Mouse (Mus musculus): ENCODE data around the gene Sipa1l2. TPM values are rescaled to one million over a fixed set of nuclear protein-coding genes. Genes with fewer than 3 reads are reported as not detected.
A peak's percentile ranks its signal among the peaks of the same experiment; 100 is the strongest.
"Not testable (repeated sequence)": the region's sequence is repeated elsewhere in the genome, so short reads cannot be mapped to it uniquely, and the experiment has no call there.

The Sipa1l2 gene
- polyA plus RNA-seq, 1 experiment from 2014 or later = 4.7 TPM

DNA sequence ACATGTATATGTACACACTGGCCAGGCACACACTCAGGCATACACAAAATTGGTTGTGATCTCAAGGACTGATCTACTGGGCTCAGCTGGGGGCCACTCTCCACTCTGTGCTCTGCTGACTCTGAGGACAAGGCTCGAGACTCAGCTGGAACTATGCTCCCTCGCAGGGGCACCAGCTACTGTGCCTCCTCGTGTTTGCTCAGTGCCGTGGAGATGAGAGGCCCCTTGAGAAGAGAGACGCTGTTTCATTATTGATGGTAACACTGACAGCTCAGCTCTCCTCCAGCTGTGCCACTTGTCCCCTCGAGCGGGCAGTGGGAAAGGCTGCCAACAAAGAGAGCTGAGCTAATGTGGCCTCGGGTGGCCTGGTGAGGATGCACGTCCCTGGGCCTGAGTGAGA lies 161.9 kb downstream of the Sipa1l2 start:
- 53% methylated on average over 9 of the region's 9 CpGs for WGBS
- H3K36me3 ChIP-seq (ENCODE audit: control insufficient read depth, insufficient read depth, low read length) = no peaks in the 10 kb centered on the region
- no peak overlapping the region for H3K9ac ChIP-seq (ENCODE audit: low read depth, low read length)
- H3K9me3 ChIP-seq (ENCODE audit: control insufficient read depth, low read length) = no peaks in the 10 kb centered on the region
- H3K4me3 ChIP-seq (ENCODE audit: low read depth, low read length) = no peak overlapping the region
- no peaks in the 10 kb centered on the region for H3K27me3 ChIP-seq (replicated peaks; ENCODE audit: control insufficient read depth, insufficient read depth, low read length)
- H3K27ac ChIP-seq (ENCODE audit: low read depth, low read length) = no peak overlapping the region
- DNase-seq (ENCODE audit: low spot score) (no peak), ATAC-seq (replicated peaks; ENCODE audit: low FRiP score) (no peak)
- no peaks in the 10 kb centered on the region; the same call in 1 of the 2 replicates for H3K4me1 ChIP-seq (replicated peaks; ENCODE audit: control insufficient read depth, insufficient read depth, low read length)
- no peak overlapping the region for H3K4me2 ChIP-seq

DNA sequence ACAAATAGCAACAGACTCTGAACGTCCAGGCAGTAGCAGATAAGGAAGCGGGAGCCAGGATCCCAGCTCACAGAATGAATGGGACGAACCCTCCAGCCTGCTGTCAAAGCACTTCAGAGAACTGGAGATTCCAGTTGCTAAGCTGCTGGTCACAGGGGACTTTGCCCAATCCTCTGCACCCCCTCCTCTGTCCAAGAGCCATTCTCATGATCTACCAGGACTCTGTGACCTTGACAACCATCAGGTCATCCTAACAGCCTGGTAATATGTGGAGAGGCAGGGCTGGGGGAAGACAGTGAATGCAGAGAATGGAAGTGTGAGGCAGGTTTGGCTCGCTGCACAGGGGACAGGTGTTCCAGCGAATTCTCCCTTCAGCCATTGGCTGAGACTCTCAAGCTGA lies 163.2 kb downstream of the Sipa1l2 start:
- Histone ChIP-seq H3K9ac (ENCODE audit: low read depth, low read length) (no peak overlapping the region), H3K27ac (ENCODE audit: low read depth, low read length) (no peak overlapping the region), H3K4me1 (replicated peaks; ENCODE audit: control insufficient read depth, insufficient read depth, low read length) (no peaks in the 10 kb centered on the region; the same call in 1 of the 2 replicates), H3K9me3 (ENCODE audit: control insufficient read depth, low read length) (no peaks in the 10 kb centered on the region), H3K4me3 (ENCODE audit: low read depth, low read length) (no peak overlapping the region), H3K36me3 (ENCODE audit: control insufficient read depth, insufficient read depth, low read length) (no peaks in the 10 kb centered on the region), H3K27me3 (replicated peaks; ENCODE audit: control insufficient read depth, insufficient read depth, low read length) (no peaks in the 10 kb centered on the region), H3K4me2 (no peak overlapping the region)
- ATAC-seq (replicated peaks; ENCODE audit: low FRiP score) (no peak), DNase-seq (ENCODE audit: low spot score) (no peak)
- 51% methylated on average over 5 of the region's 5 CpGs for WGBS

DNA sequence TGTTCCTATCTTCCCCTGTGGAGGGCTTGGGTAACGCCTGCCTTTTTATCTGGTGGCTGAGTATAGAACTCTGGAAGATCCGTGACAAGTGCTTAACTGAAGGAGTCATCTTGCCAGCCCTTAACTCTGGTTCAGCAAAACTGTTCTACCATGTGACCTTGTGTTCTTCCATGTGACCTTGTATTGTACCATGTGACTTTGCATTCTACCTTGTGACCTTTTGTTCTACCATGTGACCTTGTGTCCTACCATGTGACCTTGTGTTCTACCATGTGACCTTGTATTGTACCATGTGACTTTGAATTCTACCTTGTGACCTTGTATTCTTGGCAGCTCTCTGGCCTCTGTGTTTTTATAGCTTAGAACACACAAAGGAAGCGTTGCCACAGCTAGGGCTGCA lies 168.3 kb downstream of the Sipa1l2 start:
- H3K27me3 ChIP-seq (replicated peaks; ENCODE audit: control insufficient read depth, insufficient read depth, low read length) = no peaks in the 10 kb centered on the region
- H3K36me3 ChIP-seq (ENCODE audit: control insufficient read depth, insufficient read depth, low read length) = no peaks in the 10 kb centered on the region
- no peak for DNase-seq (ENCODE audit: low spot score)
- WGBS = 80% methylated on average over 3 of the region's 3 CpGs
- no peak overlapping the region for H3K27ac ChIP-seq (ENCODE audit: low read depth, low read length)
- no peak for ATAC-seq (replicated peaks; ENCODE audit: low FRiP score)
- no peak overlapping the region for H3K9ac ChIP-seq (ENCODE audit: low read depth, low read length)
- H3K4me1 ChIP-seq (replicated peaks; ENCODE audit: control insufficient read depth, insufficient read depth, low read length) = no peaks in the 10 kb centered on the region
- H3K9me3 ChIP-seq (ENCODE audit: control insufficient read depth, low read length) = no peaks in the 10 kb centered on the region
- H3K4me3 ChIP-seq (ENCODE audit: low read depth, low read length) = no peak overlapping the region
- no peak overlapping the region for H3K4me2 ChIP-seq

DNA sequence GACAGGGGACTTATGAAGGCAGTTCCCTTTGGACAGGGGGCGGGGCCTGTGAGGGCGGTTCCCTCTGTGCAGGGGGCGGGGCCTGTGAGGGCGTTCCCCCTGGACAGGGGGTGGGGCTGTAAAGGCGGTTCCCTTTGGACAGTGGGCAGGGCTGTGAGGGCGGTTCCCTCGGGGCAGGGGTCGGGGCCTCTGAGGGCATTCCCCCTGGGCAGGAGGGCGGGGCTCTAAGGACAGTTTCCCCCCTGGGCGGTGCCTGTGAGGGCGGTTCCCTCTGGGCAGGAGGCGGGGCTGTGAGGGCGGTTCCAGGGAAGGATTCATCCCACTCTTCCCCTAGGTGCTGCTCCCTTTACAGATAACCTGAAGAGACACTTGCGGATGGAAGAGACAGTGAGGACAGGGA lies 171.6 kb downstream of the Sipa1l2 start:
- WGBS = 36% methylated on average over 13 of the region's 14 CpGs
- H3K27me3 ChIP-seq (replicated peaks; ENCODE audit: control insufficient read depth, insufficient read depth, low read length) = no peaks in the 10 kb centered on the region
- DNase-seq (ENCODE audit: low spot score) (no peak), ATAC-seq (replicated peaks; ENCODE audit: low FRiP score) (peak; percentile 47)
- H3K36me3 ChIP-seq (ENCODE audit: control insufficient read depth, insufficient read depth, low read length) = no peaks in the 10 kb centered on the region
- H3K4me1 ChIP-seq (replicated peaks; ENCODE audit: control insufficient read depth, insufficient read depth, low read length) = no peaks in the 10 kb centered on the region
- no peaks in the 10 kb centered on the region for H3K9me3 ChIP-seq (ENCODE audit: control insufficient read depth, low read length)
- no peak overlapping the region for H3K4me2 ChIP-seq
- H3K27ac ChIP-seq (ENCODE audit: low read depth, low read length) = no peak overlapping the region
- H3K9ac ChIP-seq (ENCODE audit: low read depth, low read length) = no peak overlapping the region
- H3K4me3 ChIP-seq (ENCODE audit: low read depth, low read length) = no peak overlapping the region

DNA sequence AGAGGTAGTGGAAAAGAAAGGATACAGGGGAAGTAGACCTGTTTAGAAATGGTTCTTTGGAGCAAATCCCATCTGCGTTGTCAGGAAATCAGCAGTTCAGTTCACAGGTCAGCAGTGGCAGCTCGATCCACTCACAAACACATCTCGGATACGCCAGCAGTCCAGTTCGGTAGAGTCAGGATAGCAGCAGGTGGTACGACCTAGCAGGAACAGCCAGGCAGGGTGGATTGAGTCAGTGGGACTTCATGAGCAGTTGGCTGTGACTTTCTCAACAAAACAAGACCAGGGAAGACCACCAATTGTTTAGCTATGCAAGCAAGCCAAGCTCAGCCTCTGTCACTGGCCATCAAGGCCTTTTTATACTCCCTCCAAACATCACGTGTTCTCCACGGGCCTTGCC lies 173.9 kb downstream of the Sipa1l2 start:
- H3K9me3 ChIP-seq (ENCODE audit: control insufficient read depth, low read length); H3K9ac ChIP-seq (ENCODE audit: low read depth, low read length); H3K27me3 ChIP-seq (replicated peaks; ENCODE audit: control insufficient read depth, insufficient read depth, low read length); H3K27ac ChIP-seq (ENCODE audit: low read depth, low read length); H3K4me2 ChIP-seq; H3K36me3 ChIP-seq (ENCODE audit: control insufficient read depth, insufficient read depth, low read length); H3K4me3 ChIP-seq (ENCODE audit: low read depth, low read length); ATAC-seq (replicated peaks; ENCODE audit: low FRiP score); H3K4me1 ChIP-seq (replicated peaks; ENCODE audit: control insufficient read depth, insufficient read depth, low read length); DNase-seq (ENCODE audit: low spot score): not testable (repeated sequence)
- WGBS = 80% methylated on average over 8 of the region's 8 CpGs

DNA sequence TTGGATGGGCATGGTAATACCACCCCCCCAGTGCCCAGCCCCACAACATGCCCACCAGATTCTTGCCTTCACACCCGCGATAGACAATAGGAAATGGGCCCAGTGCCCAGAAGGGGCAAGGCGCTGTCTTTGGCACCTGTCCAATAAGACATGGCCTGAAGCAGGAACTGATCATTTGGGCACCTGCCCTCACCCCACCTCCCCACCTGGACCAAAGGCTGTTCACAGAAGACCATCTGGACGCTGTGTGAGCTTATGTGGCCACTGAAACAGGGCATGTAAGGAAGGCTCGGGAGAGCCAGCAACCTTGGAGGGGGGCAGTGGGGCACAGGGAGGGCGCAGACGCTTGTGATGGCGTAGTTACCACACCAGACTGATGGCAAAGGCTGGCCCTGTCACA lies 174.6 kb downstream of the Sipa1l2 start:
- H3K9ac ChIP-seq (ENCODE audit: low read depth, low read length) = no peak overlapping the region
- H3K4me3 ChIP-seq (ENCODE audit: low read depth, low read length) = no peak overlapping the region
- no peaks in the 10 kb centered on the region for H3K27me3 ChIP-seq (replicated peaks; ENCODE audit: control insufficient read depth, insufficient read depth, low read length)
- 80% methylated on average over 8 of the region's 8 CpGs for WGBS
- no peak overlapping the region for H3K4me2 ChIP-seq
- ATAC-seq (replicated peaks; ENCODE audit: low FRiP score) = no peak
- no peak overlapping the region for H3K27ac ChIP-seq (ENCODE audit: low read depth, low read length)
- H3K9me3 ChIP-seq (ENCODE audit: control insufficient read depth, low read length) = no peaks in the 10 kb centered on the region
- H3K4me1 ChIP-seq (replicated peaks; ENCODE audit: control insufficient read depth, insufficient read depth, low read length) = no peaks in the 10 kb centered on the region
- no peak for DNase-seq (ENCODE audit: low spot score)
- no peaks in the 10 kb centered on the region for H3K36me3 ChIP-seq (ENCODE audit: control insufficient read depth, insufficient read depth, low read length)

DNA sequence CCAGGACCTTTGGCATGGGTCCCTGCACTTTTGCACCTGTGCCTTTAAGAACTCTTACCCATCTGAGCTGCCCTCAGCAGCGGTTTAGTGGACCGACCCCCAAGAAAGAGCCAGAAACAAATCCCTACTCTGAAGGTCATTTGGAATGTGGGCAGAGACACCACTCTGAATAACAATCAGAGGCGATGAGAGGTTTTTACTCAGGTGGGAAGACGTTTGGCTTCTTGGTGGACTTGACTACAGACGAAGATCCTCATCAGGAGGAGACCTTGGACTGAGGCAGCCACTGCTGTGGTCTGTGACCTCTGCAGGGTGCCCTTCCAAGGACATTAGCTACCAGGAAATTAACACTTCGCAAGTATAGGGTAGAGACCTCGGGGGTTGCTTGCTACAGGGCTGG lies 177.9 kb downstream of the Sipa1l2 start:
- no peaks in the 10 kb centered on the region for H3K36me3 ChIP-seq (ENCODE audit: control insufficient read depth, insufficient read depth, low read length)
- H3K4me3 ChIP-seq (ENCODE audit: low read depth, low read length) = no peak overlapping the region
- 38% methylated on average over 7 of the region's 7 CpGs for WGBS
- no peaks in the 10 kb centered on the region for H3K9me3 ChIP-seq (ENCODE audit: control insufficient read depth, low read length)
- ATAC-seq (replicated peaks; ENCODE audit: low FRiP score) (no peak), DNase-seq (ENCODE audit: low spot score) (no peak)
- no peaks in the 10 kb centered on the region for H3K27me3 ChIP-seq (replicated peaks; ENCODE audit: control insufficient read depth, insufficient read depth, low read length)
- no peak overlapping the region for H3K9ac ChIP-seq (ENCODE audit: low read depth, low read length)
- peak overlapping the region; percentile 40 for H3K4me2 ChIP-seq
- H3K27ac ChIP-seq (ENCODE audit: low read depth, low read length) = no peak overlapping the region
- peaks cover 5% of the 10 kb centered on the region; the same call in 1 of the 2 replicates for H3K4me1 ChIP-seq (replicated peaks; ENCODE audit: control insufficient read depth, insufficient read depth, low read length)

DNA sequence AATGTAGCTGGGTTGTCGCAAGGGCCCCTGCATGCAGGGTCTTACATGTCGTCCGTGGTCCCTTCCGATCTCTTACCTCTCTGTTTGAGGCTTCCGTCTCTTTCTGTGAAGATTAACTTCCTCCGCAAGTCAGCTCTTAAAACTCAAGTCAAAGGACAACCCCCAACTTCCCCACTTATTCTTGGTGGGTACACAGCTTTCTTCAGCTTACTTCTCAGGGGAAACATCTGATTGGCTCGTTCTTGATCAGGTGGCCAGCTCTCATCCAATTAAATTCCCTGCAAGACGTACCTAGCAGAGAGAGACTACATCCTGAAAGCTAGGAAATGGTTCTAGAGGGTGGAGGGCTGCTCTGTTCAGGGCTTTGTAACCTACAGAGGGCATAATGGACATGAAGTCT lies 178.3 kb downstream of the Sipa1l2 start:
- no peaks in the 10 kb centered on the region for H3K36me3 ChIP-seq (ENCODE audit: control insufficient read depth, insufficient read depth, low read length)
- H3K4me3 ChIP-seq (ENCODE audit: low read depth, low read length) = no peak overlapping the region
- ATAC-seq (replicated peaks; ENCODE audit: low FRiP score) = peak; percentile 71
- no peaks in the 10 kb centered on the region for H3K27me3 ChIP-seq (replicated peaks; ENCODE audit: control insufficient read depth, insufficient read depth, low read length)
- no peaks in the 10 kb centered on the region for H3K9me3 ChIP-seq (ENCODE audit: control insufficient read depth, low read length)
- WGBS = 54% methylated on average over 8 of the region's 8 CpGs
- peak overlapping the region; percentile 40 for H3K4me2 ChIP-seq
- no peak overlapping the region for H3K9ac ChIP-seq (ENCODE audit: low read depth, low read length)
- no peak overlapping the region for H3K27ac ChIP-seq (ENCODE audit: low read depth, low read length)
- H3K4me1 ChIP-seq (replicated peaks; ENCODE audit: control insufficient read depth, insufficient read depth, low read length) = peaks cover 5% of the 10 kb centered on the region; the same call in 1 of the 2 replicates
- no peak for DNase-seq (ENCODE audit: low spot score)

DNA sequence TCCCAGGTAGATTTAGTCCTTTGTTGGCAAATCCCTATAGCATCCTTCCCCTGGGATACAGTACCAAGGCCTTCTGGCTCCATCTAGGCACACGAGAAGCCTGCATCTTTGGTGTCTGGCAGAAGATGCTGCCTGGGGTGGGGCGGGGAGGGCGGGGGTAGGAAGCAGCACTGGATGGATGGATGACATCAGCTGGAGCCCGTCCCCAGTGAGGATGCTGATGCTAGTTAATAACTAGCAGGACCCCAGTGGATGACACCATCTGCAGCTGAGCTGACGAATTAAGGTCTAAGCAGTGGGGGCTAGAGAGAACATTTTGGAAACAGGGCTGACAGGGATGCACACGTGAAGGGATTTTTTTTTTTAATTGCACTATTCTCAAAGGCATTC lies 179.1 kb downstream of the Sipa1l2 start:
- ATAC-seq (replicated peaks; ENCODE audit: low FRiP score) (no peak), DNase-seq (ENCODE audit: low spot score) (no peak)
- H3K9ac ChIP-seq (ENCODE audit: low read depth, low read length) = no peak overlapping the region
- peaks cover 7% of the 10 kb centered on the region; the same call in 1 of the 2 replicates for H3K4me1 ChIP-seq (replicated peaks; ENCODE audit: control insufficient read depth, insufficient read depth, low read length)
- no peaks in the 10 kb centered on the region for H3K27me3 ChIP-seq (replicated peaks; ENCODE audit: control insufficient read depth, insufficient read depth, low read length)
- 77% methylated on average over 6 of the region's 6 CpGs for WGBS
- no peak overlapping the region for H3K27ac ChIP-seq (ENCODE audit: low read depth, low read length)
- H3K4me3 ChIP-seq (ENCODE audit: low read depth, low read length) = no peak overlapping the region
- H3K36me3 ChIP-seq (ENCODE audit: control insufficient read depth, insufficient read depth, low read length) = no peaks in the 10 kb centered on the region
- no peak overlapping the region for H3K4me2 ChIP-seq
- no peaks in the 10 kb centered on the region for H3K9me3 ChIP-seq (ENCODE audit: control insufficient read depth, low read length)

Data from liver, embryonic 11.5 days (tissue).